Mouse (Mus musculus): ENCODE results near the gene 4933409G03Rik. TPM values are rescaled to one million over a fixed set of nuclear protein-coding genes. Genes with fewer than 3 reads are reported as not detected.

4933409G03Rik gene
- not detected in 2 replicates for polyA plus RNA-seq (2021; fragmentation: Nextera tagmentation)
- long read RNA-seq, experiment 1: 0 reads
- long read RNA-seq, experiment 2: 0 reads

DNA sequence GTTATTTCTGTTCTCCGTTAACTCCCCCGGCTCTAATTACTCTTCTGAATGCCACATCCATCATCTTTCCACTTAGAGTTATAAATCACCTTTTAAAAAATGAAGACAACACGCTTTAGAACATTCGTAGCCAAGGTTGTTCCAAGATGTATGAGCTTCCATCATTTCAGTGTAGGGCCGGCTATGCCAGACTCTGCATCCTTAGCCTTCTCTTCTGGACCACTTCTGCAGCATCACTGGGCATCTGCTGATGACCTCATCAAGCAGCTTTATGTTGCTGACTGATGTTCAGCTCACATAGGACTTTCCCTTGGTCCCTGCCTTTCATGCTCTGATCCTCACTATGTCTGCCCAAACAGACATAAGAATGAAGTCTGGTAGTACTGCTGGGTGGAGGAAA lies at the start of gene 4933409G03Rik:
TSS of gene 4933409G03Rik (plus strand) at position 301 of the 400 bp plus-strand sequence.

DNA sequence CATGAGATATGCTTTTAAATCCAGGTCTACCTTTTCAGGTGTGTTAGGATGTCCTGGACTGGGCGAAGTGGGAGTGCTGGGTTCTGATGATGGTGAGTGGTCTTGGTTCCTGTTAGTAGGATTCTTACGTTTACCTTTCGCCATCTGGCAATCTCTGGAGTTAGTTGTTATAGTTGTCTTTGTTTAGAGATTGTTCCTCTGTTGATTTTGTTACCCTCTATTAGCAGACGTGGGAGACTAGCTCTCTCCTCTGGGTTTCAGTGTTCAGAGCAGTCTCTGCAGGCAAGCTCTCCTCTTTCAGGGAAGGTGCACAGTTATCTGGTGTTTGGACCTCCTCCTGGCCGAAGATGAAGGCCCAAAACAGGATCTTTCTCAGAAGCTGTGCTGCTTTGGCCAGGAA lies 74.0 kb downstream of the 4933409G03Rik start, which contains the start of gene 4932414N04Rik:
TSS of gene 4932414N04Rik (plus strand) at position 301 of the 400 bp plus-strand sequence.

Other genes starting within 250 kb of the 4933409G03Rik start
- 8.5 and 15.3 TPM in 2 replicates for gene Stk39, start 110.1 kb upstream of the 4933409G03Rik start, polyA plus RNA-seq (2021; fragmentation: Nextera tagmentation)
- not detected in 2 replicates for gene 4932414N04Rik, start 74.1 kb downstream of the 4933409G03Rik start, polyA plus RNA-seq (2021; fragmentation: Nextera tagmentation)